Mouse (Mus musculus) MEL (cell line): ENCODE results near the gene Olfr1255. TPM values are rescaled to one million over a fixed set of nuclear protein-coding genes. Genes with fewer than 3 reads are reported as not detected.

ENCODE experiments used
- DNase-seq: peaks from one replicate; pipeline ENCODE4 v3.0.0; 2011; ENCODE audit warnings: low read depth, low spot score
- H3K27ac ChIP-seq: 2 replicates; pipeline ENCODE4 v1.5.1; 2012; ENCODE audit warnings: low read depth, mild to moderate bottlenecking, control low read depth, low read length, moderate library complexity; ENCODE audit not compliant: control insufficient read depth
- H3K27me3 ChIP-seq, 2 experiments: fragments of 150-350 bp in 1 of 2; sonication (generic) in 1 of 2; 2 replicates each; pipeline ENCODE4 v1.6.1; 2012; ENCODE audit warnings: low read length in 2 of 2, mild to moderate bottlenecking in 2 of 2, improper control_type of control experiment in 1 of 2, moderate library complexity in 1 of 2; ENCODE audit not compliant: insufficient read depth in 2 of 2, control insufficient read depth in 1 of 2
- H3K36me3 ChIP-seq, 2 experiments: 2 replicates each; pipeline ENCODE4 v1.6.1; 2012 to 2014; ENCODE audit warnings: low read length in 2 of 2, improper control_type of control experiment in 1 of 2, inconsistent platforms in 1 of 2, mild to moderate bottlenecking in 1 of 2; ENCODE audit not compliant: insufficient read depth in 2 of 2, control insufficient read depth in 1 of 2
- H3K4me1 ChIP-seq, 2 experiments: fragments of 150-350 bp in 1 of 2; sonication (generic) in 1 of 2; 2 replicates each; pipeline ENCODE4 v1.6.1; 2012; ENCODE audit warnings: low read length in 2 of 2, improper control_type of control experiment in 1 of 2, mild to moderate bottlenecking in 1 of 2; ENCODE audit not compliant: insufficient read depth in 2 of 2, control insufficient read depth in 1 of 2
- H3K4me3 ChIP-seq, 2 experiments: fragments of 150-350 bp in 1 of 2; sonication (generic) in 1 of 2; 2 replicates each; pipeline ENCODE4 v1.5.1; 2012; ENCODE audit warnings: low read depth in 2 of 2, low read length in 2 of 2, mild to moderate bottlenecking in 2 of 2, moderate library complexity in 2 of 2, control low read depth in 1 of 2, improper control_type of control experiment in 1 of 2; ENCODE audit not compliant: control insufficient read depth in 1 of 2, insufficient read depth in 1 of 2
- H3K79me2 ChIP-seq: 2 replicates; pipeline ENCODE4 v1.6.1; 2012; ENCODE audit warnings: mild to moderate bottlenecking, low read length, moderate library complexity; ENCODE audit not compliant: control insufficient read depth, poor library complexity, insufficient read depth
- H3K9ac ChIP-seq: 2 replicates; pipeline ENCODE4 v1.6.1; 2012; ENCODE audit warnings: low read depth, mild to moderate bottlenecking, control low read depth, low read length, moderate library complexity; ENCODE audit not compliant: control insufficient read depth, poor library complexity, severe bottlenecking
- H3K9me3 ChIP-seq: fragments of 150-350 bp; sonication (generic); replicated peaks from 2 replicates; pipeline ENCODE4 v1.6.1; 2012; ENCODE audit warnings: mild to moderate bottlenecking, low read length, improper control_type of control experiment, moderate library complexity; ENCODE audit not compliant: insufficient read depth
- CHD1 ChIP-seq: IDR thresholded peaks from 2 replicates; pipeline ENCODE4 v1.6.1; 2012; ENCODE audit warnings: low read depth, mild to moderate bottlenecking, inconsistent platforms, low read length, improper control_type of control experiment
- CHD2 ChIP-seq: IDR thresholded peaks from 2 replicates; pipeline ENCODE4 v1.6.1; 2011; ENCODE audit warnings: low read length, improper control_type of control experiment
- E2F4 ChIP-seq: IDR thresholded peaks from 2 replicates; pipeline ENCODE4 v1.6.1; 2011; ENCODE audit warnings: low read depth, low read length, improper control_type of control experiment, borderline replicate concordance
- ELF1 ChIP-seq: IDR thresholded peaks from 2 replicates; pipeline ENCODE4 v1.6.1; 2014; ENCODE audit warnings: low read depth, mild to moderate bottlenecking, inconsistent platforms, low read length, improper control_type of control experiment, moderate library complexity
- EP300 ChIP-seq, 2 experiments: IDR thresholded peaks; 2 replicates each; pipeline ENCODE4 v1.6.1; 2011; ENCODE audit warnings: improper control_type of control experiment in 2 of 2, low read length in 2 of 2, low read depth in 1 of 2, mild to moderate bottlenecking in 1 of 2
- ETS1 ChIP-seq: IDR thresholded peaks from 2 replicates; pipeline ENCODE4 v1.6.1; 2012; ENCODE audit warnings: low read depth, mild to moderate bottlenecking, inconsistent platforms, low read length, improper control_type of control experiment, moderate library complexity
- GATA1 ChIP-seq: IDR thresholded peaks from 2 replicates; pipeline ENCODE4 v1.6.1; 2011; ENCODE audit warnings: low read depth, low read length, improper control_type of control experiment
- HCFC1 ChIP-seq: IDR thresholded peaks from 2 replicates; pipeline ENCODE4 v1.6.1; 2012; ENCODE audit warnings: low read depth, mild to moderate bottlenecking, inconsistent platforms, low read length, improper control_type of control experiment, moderate library complexity
- JUND ChIP-seq: IDR thresholded peaks from 2 replicates; pipeline ENCODE4 v1.6.1; 2011; ENCODE audit warnings: low read depth, mild to moderate bottlenecking, improper control_type of control experiment, low read length
- MAFK ChIP-seq: IDR thresholded peaks from 2 replicates; pipeline ENCODE4 v1.6.1; 2011; ENCODE audit warnings: low read depth, mild to moderate bottlenecking, low read length, improper control_type of control experiment, borderline replicate concordance
- MAX ChIP-seq: IDR thresholded peaks from 2 replicates; pipeline ENCODE4 v1.6.1; 2011; ENCODE audit warnings: low read length, improper control_type of control experiment
- MAZ ChIP-seq: IDR thresholded peaks from 2 replicates; pipeline ENCODE4 v1.6.1; 2012; ENCODE audit warnings: low read depth, mild to moderate bottlenecking, inconsistent platforms, low read length, improper control_type of control experiment
- MEF2A ChIP-seq: IDR thresholded peaks from 2 replicates; pipeline ENCODE4 v1.6.1; 2014; ENCODE audit warnings: low read depth, mild to moderate bottlenecking, inconsistent platforms, low read length, improper control_type of control experiment; ENCODE audit not compliant: poor library complexity, insufficient replicate concordance, severe bottlenecking; ENCODE audit errors: extremely low read depth
- MYC ChIP-seq: IDR thresholded peaks from 2 replicates; pipeline ENCODE4 v1.6.1; 2011; ENCODE audit warnings: low read depth, mild to moderate bottlenecking, low read length, improper control_type of control experiment, moderate library complexity
- POLR2A ChIP-seq, 2 experiments: IDR thresholded peaks; 2 replicates each; pipeline ENCODE4 v1.6.1; 2011 to 2012; ENCODE audit warnings: low read length in 2 of 2, mild to moderate bottlenecking in 2 of 2, control low read depth in 1 of 2, improper control_type of control experiment in 1 of 2, low read depth in 1 of 2, moderate library complexity in 1 of 2; ENCODE audit not compliant: control insufficient read depth in 1 of 2, insufficient read depth in 1 of 2, poor library complexity in 1 of 2
- POLR2AphosphoS2 ChIP-seq: IDR thresholded peaks from 2 replicates; pipeline ENCODE4 v1.6.1; 2011; ENCODE audit warnings: low read length, improper control_type of control experiment
- RCOR1 ChIP-seq: IDR thresholded peaks from 2 replicates; pipeline ENCODE4 v1.6.1; 2012; ENCODE audit warnings: low read depth, mild to moderate bottlenecking, inconsistent platforms, low read length, improper control_type of control experiment
- SMC3 ChIP-seq: IDR thresholded peaks from 2 replicates; pipeline ENCODE4 v1.6.1; 2011; ENCODE audit warnings: low read depth, low read length, improper control_type of control experiment
- TAL1 ChIP-seq: IDR thresholded peaks from 2 replicates; pipeline ENCODE4 v1.6.1; 2012; ENCODE audit warnings: mild to moderate bottlenecking, inconsistent platforms, low read length, moderate library complexity, mixed read lengths
- TBP ChIP-seq: IDR thresholded peaks from 2 replicates; pipeline ENCODE4 v1.8.0; 2011; ENCODE audit warnings: low read depth, low read length, improper control_type of control experiment
- UBTF ChIP-seq: IDR thresholded peaks from 2 replicates; pipeline ENCODE4 v1.6.1; 2012; ENCODE audit warnings: low read depth, mild to moderate bottlenecking, inconsistent platforms, low read length, improper control_type of control experiment, moderate library complexity, borderline replicate concordance; ENCODE audit not compliant: insufficient read depth
- USF1 ChIP-seq: IDR thresholded peaks from 2 replicates; pipeline ENCODE4 v1.6.1; 2014; ENCODE audit warnings: low read depth, mild to moderate bottlenecking, inconsistent platforms, low read length, improper control_type of control experiment, moderate library complexity
- USF2 ChIP-seq, 2 experiments: IDR thresholded peaks; 2 replicates each; pipeline ENCODE4 v1.6.1; 2011 to 2012; ENCODE audit warnings: improper control_type of control experiment in 2 of 2, low read length in 2 of 2, borderline replicate concordance in 1 of 2, inconsistent platforms in 1 of 2, low read depth in 1 of 2, mild to moderate bottlenecking in 1 of 2; ENCODE audit not compliant: insufficient read depth in 1 of 2
- ZMIZ1 ChIP-seq: IDR thresholded peaks from 2 replicates; pipeline ENCODE4 v1.6.1; 2012; ENCODE audit warnings: low read depth, mild to moderate bottlenecking, inconsistent platforms, low read length, improper control_type of control experiment, moderate library complexity
- polyA plus RNA-seq, 2 experiments: library from polyadenylated mRNA; stranded (reverse) in 1 of 2; unstranded in 1 of 2; fragments of >175 nt in 1 of 2; fragments of >200 nt in 1 of 2; gene quantifications; 2 replicates each; pipeline versions ENCODE4 v1.2.1 to v1.2.4; 2012; ENCODE audit warnings: low replicate concordance in 2 of 2, low read depth in 1 of 2; ENCODE audit not compliant: insufficient read length in 2 of 2, insufficient read depth in 1 of 2, missing spikeins in 1 of 2
- total RNA-seq: library from RNA; depleted of rRNA; stranded (reverse); fragments of 300-350 nt; gene quantifications from 2 replicates; pipeline ENCODE4 v1.2.3, GENCODE M21; 2012

The Olfr1255 gene
- total and polyA plus RNA-seq, 3 experiments = not detected

DNA sequence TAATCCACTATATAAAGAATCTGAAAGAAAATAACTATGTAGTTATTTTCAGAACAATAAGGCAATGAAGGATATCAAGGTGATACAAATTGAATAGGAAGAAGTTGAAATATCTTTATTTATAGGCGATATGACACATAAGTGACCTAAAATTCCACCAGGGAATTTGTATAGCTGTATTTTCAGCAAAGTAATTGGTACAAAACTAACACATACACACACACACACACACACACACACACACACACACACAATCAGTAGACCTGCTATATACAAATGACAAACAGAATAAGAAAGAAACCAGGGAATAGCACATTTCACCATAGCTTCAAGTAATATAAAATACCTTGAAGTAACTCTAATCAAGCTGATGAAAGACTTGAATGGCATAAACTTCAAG lies 8.4 kb downstream of the Olfr1255 start:
- H3K27me3 ChIP-seq = no peaks in the 10 kb centered on the region
- H3K4me3 ChIP-seq = no peak overlapping the region
- no peaks in the 10 kb centered on the region for H3K79me2 ChIP-seq
- no peaks in the 10 kb centered on the region for H3K36me3 ChIP-seq
- no peaks in the 10 kb centered on the region for H3K9me3 ChIP-seq
- DNase-seq = no peak
- TF ChIP-seq MEF2A (no peak), MYC (no peak), EP300 (IDR thresholded peaks at IDR 0.05; ENCODE audit: low read depth in 1 of 2, low read length in 2 of 2) (no peak), ZMIZ1 (no peak), RCOR1 (no peak), TAL1 (no peak), CHD1 (no peak), E2F4 (no peak), GATA1 (no peak), CHD2 (no peak), ELF1 (no peak)
- H3K4me1 ChIP-seq = no peaks in the 10 kb centered on the region
- no peak overlapping the region for H3K9ac ChIP-seq
- no peak overlapping the region for H3K27ac ChIP-seq

DNA sequence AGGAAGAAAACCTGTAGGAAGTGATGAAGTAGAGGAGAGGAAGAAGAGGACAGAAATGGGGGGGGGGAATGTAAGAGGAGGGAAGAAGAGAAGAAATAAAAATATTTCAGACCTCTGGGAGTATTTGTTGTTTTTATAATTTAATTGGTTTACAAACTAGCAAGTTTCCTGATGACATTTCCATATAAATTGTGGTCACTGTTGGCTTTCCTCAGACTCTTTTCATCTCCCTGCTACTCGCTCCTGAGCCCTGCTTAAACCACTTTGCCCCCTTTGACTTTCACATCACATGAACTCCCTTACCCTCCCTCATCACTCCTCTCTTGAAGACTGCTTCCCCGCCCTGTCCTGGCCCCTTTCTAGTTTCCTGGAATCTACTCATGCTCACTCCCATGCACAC lies 29.6 kb downstream of the Olfr1255 start, which contains the start of gene Olfr1256:
Gene Olfr1256 (minus strand): TSS at position 101 of the 400 bp plus-strand sequence.
- TF ChIP-seq MAZ (no peak), JUND (no peak), MAX (no peak), USF1 (no peak), CHD1 (no peak)
- H3K4me3 ChIP-seq = no peak within 1 kb of the TSS
- H3K79me2 ChIP-seq = no peaks in the 10 kb centered on the region
- H3K27me3 ChIP-seq = no peaks in the 10 kb centered on the region
- H3K9ac ChIP-seq = no peak within 1 kb of the TSS
- DNase-seq = no peak
- H3K27ac ChIP-seq = no peak within 1 kb of the TSS
- no peaks in the 10 kb centered on the region for H3K4me1 ChIP-seq
- H3K36me3 ChIP-seq = no peaks in the 10 kb centered on the region
- H3K9me3 ChIP-seq = no peaks in the 10 kb centered on the region

DNA sequence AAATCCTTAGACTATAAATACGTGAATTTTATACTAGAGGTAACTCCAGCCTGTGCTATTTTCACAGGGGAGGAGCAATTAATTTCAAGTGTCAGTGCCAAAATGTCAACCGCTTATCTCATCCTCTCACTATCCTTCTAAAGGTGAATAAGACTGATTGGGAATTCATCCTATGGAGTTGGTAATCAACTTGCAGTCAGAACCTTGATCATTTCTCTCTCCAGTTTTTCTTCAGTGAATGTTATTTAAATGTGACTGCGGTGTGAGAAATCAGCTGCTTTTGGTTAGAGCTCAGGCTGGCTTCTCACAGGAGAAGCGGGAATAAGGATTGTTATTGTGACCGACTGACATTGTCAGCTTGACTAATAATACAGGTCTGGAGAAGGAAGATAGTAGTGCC lies 36.3 kb downstream of the Olfr1255 start, which contains the start of gene Olfr48:
Gene Olfr48 (minus strand): TSS at position 101 of the 400 bp plus-strand sequence.
- Histone ChIP-seq H3K9me3 (no peaks in the 10 kb centered on the region), H3K27me3 (no peaks in the 10 kb centered on the region), H3K36me3 (no peaks in the 10 kb centered on the region), H3K4me1 (no peaks in the 10 kb centered on the region), H3K27ac (no peak within 1 kb of the TSS), H3K79me2 (no peaks in the 10 kb centered on the region), H3K4me3 (no peak within 1 kb of the TSS), H3K9ac (no peak within 1 kb of the TSS)
- no peak for DNase-seq
- TF ChIP-seq USF1 = no peak
- TF ChIP-seq HCFC1 = no peak
- TF ChIP-seq MAFK = no peak
- TF ChIP-seq POLR2AphosphoS2 = no peak
- TF ChIP-seq MAX = no peak
- TF ChIP-seq UBTF = no peak
- no peak for TF ChIP-seq CHD2
- TF ChIP-seq POLR2A (IDR thresholded peaks at IDR 0.05; ENCODE audit: control insufficient read depth in 1 of 2, insufficient read depth in 1 of 2, low read depth in 1 of 2, low read length in 2 of 2, poor library complexity in 1 of 2) = no peak
- no peak for TF ChIP-seq SMC3
- TF ChIP-seq MYC = no peak
- no peak for TF ChIP-seq TBP
- TF ChIP-seq ETS1 = no peak
- TF ChIP-seq USF2 (IDR thresholded peaks at IDR 0.05; ENCODE audit: borderline replicate concordance in 1 of 2, insufficient read depth in 1 of 2, low read depth in 1 of 2, low read length in 2 of 2) = no peak
